Mouse (Mus musculus) midbrain, embryonic 16.5 days (tissue): ENCODE results near the gene Ntn1. TPM values are rescaled to one million over a fixed set of nuclear protein-coding genes. Genes with fewer than 3 reads are reported as not detected.

ENCODE experiments used
- ATAC-seq: fragments of 200-750 bp; cut with Nextera tagmentation; 2 replicates; pipeline ENCODE4 v1.8.0; 2017; ENCODE audit warnings: moderate TSS enrichment
- H3K27ac ChIP-seq: fragments of 300-500 bp; sonication (generic); 2 replicates; pipeline ENCODE4 v1.5.1; 2014; ENCODE audit warnings: mild to moderate bottlenecking, low read length, mixed read lengths
- H3K27me3 ChIP-seq: fragments of 300-500 bp; sonication (generic); 2 replicates; pipeline ENCODE4 v1.6.1; 2014; ENCODE audit warnings: low read depth, low read length, mixed read lengths; ENCODE audit not compliant: control insufficient read depth, insufficient read depth
- H3K36me3 ChIP-seq: fragments of 300-500 bp; sonication (generic); 2 replicates; pipeline ENCODE4 v1.6.1; 2014; ENCODE audit warnings: mild to moderate bottlenecking, low read length, moderate library complexity, mixed read lengths; ENCODE audit not compliant: control insufficient read depth, insufficient read depth
- H3K4me1 ChIP-seq: fragments of 300-500 bp; sonication (generic); 2 replicates; pipeline ENCODE4 v1.6.1; 2014; ENCODE audit warnings: mild to moderate bottlenecking, low read length, mixed read lengths; ENCODE audit not compliant: control insufficient read depth, insufficient read depth
- H3K4me2 ChIP-seq: fragments of 300-500 bp; sonication (generic); 2 replicates; pipeline ENCODE4 v1.6.1; 2014; ENCODE audit warnings: mild to moderate bottlenecking, low read length, mixed read lengths
- H3K4me3 ChIP-seq: fragments of 300-500 bp; sonication (generic); 2 replicates; pipeline ENCODE4 v1.5.1; 2014; ENCODE audit warnings: low read depth, mild to moderate bottlenecking, low read length, moderate library complexity, mixed read lengths
- H3K9ac ChIP-seq: fragments of 300-500 bp; sonication (generic); 2 replicates; pipeline ENCODE4 v1.6.1; 2014; ENCODE audit warnings: low read depth, low read length, mixed read lengths
- H3K9me3 ChIP-seq: fragments of 300-500 bp; sonication (generic); replicated peaks from 2 replicates; pipeline ENCODE4 v1.6.1; 2014; ENCODE audit warnings: mild to moderate bottlenecking, low read length, mixed read lengths; ENCODE audit not compliant: control insufficient read depth, poor library complexity, severe bottlenecking
- WGBS: fragments of 180-500 bp; shearing (Covaris S2); extraction: QIAGEN DNeasy Blood & Tissue Kit; methylation state at CpG from one replicate; pipeline ENCODE4 v1.1.7; 2014; 5-methylcytosine and 5-hydroxymethylcytosine counted together
- polyA plus RNA-seq: library from polyadenylated mRNA; unstranded; fragments of >200 nt; fragmentation: Nextera tagmentation; extraction: Ambion mirVana; gene quantifications from 2 replicates; pipeline ENCODE4 v1.2.1, GENCODE M21; 2015

Ntn1 gene
- polyA plus RNA-seq, 1 experiment from 2014 or later, result 15.8 TPM

- no peak overlapping the region for H3K4me2 ChIP-seq
- no peak overlapping the region for H3K9ac ChIP-seq
- H3K4me1 ChIP-seq, result no peaks in the 10 kb centered on the region
- no peak overlapping the region for H3K27ac ChIP-seq
- 80% methylated on average over 10 of the region's 10 CpGs for WGBS
- ATAC-seq, result peak; percentile 73
- H3K27me3 ChIP-seq, result no peaks in the 10 kb centered on the region
- no peaks in the 10 kb centered on the region; the same call in 1 of the 2 replicates for H3K36me3 ChIP-seq
- H3K9me3 ChIP-seq, result no peaks in the 10 kb centered on the region
- no peak overlapping the region for H3K4me3 ChIP-seq
Measured at GRCm38 (mm10) chr11:68205572-68206229, 194.9 kb downstream of the Ntn1 start.

- H3K9ac ChIP-seq, result no peak overlapping the region
- H3K27me3 ChIP-seq, result no peaks in the 10 kb centered on the region
- H3K9me3 ChIP-seq, result no peaks in the 10 kb centered on the region
- no peak for ATAC-seq
- no peak overlapping the region for H3K4me2 ChIP-seq
- H3K4me3 ChIP-seq, result no peak overlapping the region
- H3K4me1 ChIP-seq, result peaks cover 4% of the 10 kb centered on the region; the same call in 1 of the 2 replicates
- H3K36me3 ChIP-seq, result no peaks in the 10 kb centered on the region; the same call in 1 of the 2 replicates
- no peak overlapping the region for H3K27ac ChIP-seq
- WGBS, result 88% methylated on average over 5 of the region's 5 CpGs
Measured at GRCm38 (mm10) chr11:68204407-68204806, 196.2 kb downstream of the Ntn1 start.

DNA sequence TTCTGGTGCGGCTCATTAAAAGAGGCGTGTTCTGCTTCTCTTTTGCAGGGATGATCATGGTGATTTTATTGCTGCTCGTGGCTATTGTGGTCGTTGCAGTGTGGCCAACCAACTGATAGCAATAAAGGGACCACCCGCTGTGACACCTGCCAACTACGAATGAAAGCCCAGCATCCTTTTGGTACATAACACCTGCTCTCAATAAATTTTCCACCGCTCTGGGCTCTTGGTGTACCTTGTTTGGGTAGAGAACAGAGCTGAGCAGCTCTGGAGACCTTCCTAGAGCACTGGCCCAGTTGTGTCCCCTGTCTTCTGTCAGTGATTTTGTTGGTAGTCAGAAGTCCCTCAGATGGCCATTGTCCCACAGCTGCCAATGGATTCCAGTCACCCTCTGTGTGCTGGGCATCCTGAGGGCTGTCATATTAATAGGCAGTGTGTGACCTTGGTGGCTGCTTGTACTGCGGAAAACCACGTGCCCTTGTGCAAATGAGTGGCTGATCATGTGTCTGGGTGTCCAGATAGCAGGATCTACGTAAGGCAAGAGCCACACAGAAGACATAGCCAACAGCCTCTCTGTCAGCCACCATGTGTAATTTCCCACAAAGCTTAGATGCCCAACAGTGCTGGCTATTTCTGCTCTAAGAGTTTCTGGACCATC, 196.8 kb downstream of the Ntn1 start:
- WGBS, result 76% methylated on average over 10 of the region's 10 CpGs

GRCm38 (mm10) chr11:68202561-68202960, 198.1 kb downstream of the Ntn1 start:
- Histone ChIP-seq H3K9ac (no peak overlapping the region), H3K36me3 (no peaks in the 10 kb centered on the region; the same call in 1 of the 2 replicates), H3K9me3 (no peaks in the 10 kb centered on the region), H3K4me1 (peaks cover 4% of the 10 kb centered on the region; the same call in 1 of the 2 replicates), H3K4me2 (no peak overlapping the region), H3K27ac (no peak overlapping the region), H3K27me3 (no peaks in the 10 kb centered on the region), H3K4me3 (no peak overlapping the region)
- ATAC-seq, result no peak
- WGBS, result 47% methylated on average over 10 of the region's 10 CpGs

More for the DNA sequence above, 196.8 kb downstream of the Ntn1 start:
- Histone ChIP-seq H3K4me2 (no peak overlapping the region), H3K4me3 (no peak overlapping the region), H3K9me3 (no peaks in the 10 kb centered on the region), H3K9ac (no peak overlapping the region), H3K27me3 (no peaks in the 10 kb centered on the region), H3K36me3 (no peaks in the 10 kb centered on the region; the same call in 1 of the 2 replicates), H3K4me1 (peaks cover 4% of the 10 kb centered on the region; the same call in 1 of the 2 replicates), H3K27ac (no peak overlapping the region)
- no peak for ATAC-seq

DNA sequence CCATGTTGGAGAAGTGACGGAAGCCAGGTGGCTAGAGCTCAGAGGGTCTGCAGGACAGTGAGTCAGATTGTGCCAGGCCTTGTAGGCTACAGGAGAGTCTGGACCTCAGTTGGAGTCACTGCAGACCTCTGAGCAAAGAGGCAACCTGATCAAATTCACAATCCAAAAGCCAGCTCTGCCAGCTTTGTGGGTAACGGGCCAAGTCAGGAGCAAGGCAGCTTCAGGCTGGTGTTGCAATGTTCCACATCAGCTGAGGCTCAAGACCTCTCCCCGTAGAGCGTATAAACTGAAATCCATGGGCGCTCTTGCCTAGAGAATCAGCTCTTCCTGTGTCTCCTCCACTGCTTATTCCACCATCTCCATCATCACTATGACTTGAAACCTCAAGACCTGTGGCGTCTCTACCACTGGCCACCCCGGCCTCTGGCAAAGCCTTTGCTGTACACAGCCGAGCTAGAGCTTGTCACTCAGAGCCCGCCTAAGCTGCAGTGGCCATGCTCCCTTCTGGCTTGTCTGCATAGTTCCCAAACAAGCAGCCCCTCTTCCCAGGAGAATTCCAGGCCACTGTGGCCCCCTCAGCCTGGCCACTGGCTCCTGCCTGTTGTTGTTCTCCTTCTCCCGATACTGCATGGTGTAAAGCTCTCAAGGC, 198.7 kb downstream of the Ntn1 start:
- no peak overlapping the region for H3K27ac ChIP-seq
- peaks cover 4% of the 10 kb centered on the region; the same call in 1 of the 2 replicates for H3K4me1 ChIP-seq
- H3K9ac ChIP-seq, result no peak overlapping the region
- ATAC-seq, result no peak
- H3K4me2 ChIP-seq, result no peak overlapping the region
- H3K36me3 ChIP-seq, result no peaks in the 10 kb centered on the region
- H3K27me3 ChIP-seq, result no peaks in the 10 kb centered on the region
- H3K9me3 ChIP-seq, result no peaks in the 10 kb centered on the region
- H3K4me3 ChIP-seq, result no peak overlapping the region
- WGBS, result 80% methylated on average over 10 of the region's 10 CpGs

- 93% methylated on average over 1 of the region's 1 CpGs for WGBS
- H3K36me3 ChIP-seq, result no peaks in the 10 kb centered on the region
- H3K27ac ChIP-seq, result no peak overlapping the region
- no peak overlapping the region for H3K9ac ChIP-seq
- H3K4me1 ChIP-seq, result peaks cover 4% of the 10 kb centered on the region; the same call in 1 of the 2 replicates
- no peak for ATAC-seq
- H3K27me3 ChIP-seq, result no peaks in the 10 kb centered on the region
- H3K9me3 ChIP-seq, result no peaks in the 10 kb centered on the region
- H3K4me2 ChIP-seq, result no peak overlapping the region
- H3K4me3 ChIP-seq, result no peak overlapping the region
Measured at GRCm38 (mm10) chr11:68201063-68201462, 199.6 kb downstream of the Ntn1 start.

DNA sequence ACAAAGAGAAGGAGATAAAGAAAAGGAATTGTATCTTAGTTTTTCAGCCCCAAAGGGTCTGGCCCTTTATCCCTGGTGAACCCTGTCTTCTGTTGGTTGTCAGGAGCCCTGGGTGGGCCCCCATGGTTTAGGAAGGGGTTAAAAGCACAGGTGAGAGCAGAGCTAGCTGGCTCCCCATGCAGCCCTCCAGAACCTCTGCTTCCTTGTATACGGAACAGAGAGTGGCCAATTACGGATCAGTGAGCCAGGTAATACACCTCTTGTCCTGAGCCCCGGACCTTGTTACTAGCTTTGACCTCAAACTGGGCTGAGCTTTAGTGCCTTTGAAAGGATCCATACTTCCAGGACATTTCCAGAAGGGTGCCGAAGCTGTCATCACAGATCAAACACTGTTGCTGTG, 200.1 kb downstream of the Ntn1 start:
- Histone ChIP-seq H3K4me3 (no peak overlapping the region), H3K4me2 (no peak overlapping the region), H3K36me3 (no peaks in the 10 kb centered on the region), H3K9me3 (no peaks in the 10 kb centered on the region), H3K27me3 (no peaks in the 10 kb centered on the region), H3K4me1 (peaks cover 7% of the 10 kb centered on the region; the same call in 1 of the 2 replicates), H3K9ac (no peak overlapping the region), H3K27ac (no peak overlapping the region)
- WGBS, result 87% methylated on average over 4 of the region's 4 CpGs
- ATAC-seq, result no peak

- H3K27me3 ChIP-seq, result no peaks in the 10 kb centered on the region
- H3K4me3 ChIP-seq, result no peak overlapping the region
- no peak overlapping the region for H3K27ac ChIP-seq
- H3K4me2 ChIP-seq, result no peak overlapping the region
- 40% methylated on average over 10 of the region's 10 CpGs for WGBS
- no peak for ATAC-seq
- peaks cover 8% of the 10 kb centered on the region; the same call in 1 of the 2 replicates for H3K4me1 ChIP-seq
- H3K9me3 ChIP-seq, result no peaks in the 10 kb centered on the region
- H3K9ac ChIP-seq, result no peak overlapping the region
- no peaks in the 10 kb centered on the region for H3K36me3 ChIP-seq
Measured at GRCm38 (mm10) chr11:68199801-68200423, 200.7 kb downstream of the Ntn1 start.
